Mouse (Mus musculus): ENCODE results near the gene Pgap2. TPM values are rescaled to one million over a fixed set of nuclear protein-coding genes. Genes with fewer than 3 reads are reported as not detected.

The Pgap2 gene
- polyA plus RNA-seq, 1 experiment: 70.0 TPM

DNA sequence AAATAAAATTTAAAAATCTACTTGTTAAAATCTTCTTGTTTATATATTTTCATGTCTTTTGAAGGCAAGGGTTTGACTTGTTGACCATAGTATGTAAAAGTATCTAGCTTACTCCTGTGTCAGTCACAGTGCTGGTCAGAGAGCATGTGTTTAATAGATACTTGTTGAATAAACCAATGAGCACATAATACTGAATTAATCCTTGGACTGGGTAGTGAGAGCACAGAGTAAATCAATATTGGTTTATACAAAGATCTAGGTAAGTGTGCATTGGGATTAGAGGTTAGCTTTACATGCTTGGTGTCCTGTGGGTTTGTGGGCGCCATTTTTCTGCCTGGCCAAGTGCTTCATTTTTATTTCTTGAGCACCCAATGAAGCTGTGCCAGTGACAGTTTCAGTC lies 71.4 kb downstream of the Pgap2 start:
- Histone ChIP-seq H3K27ac (ENCODE audit: insufficient read depth, low read length) (no peak overlapping the region), H3K4me1 (ENCODE audit: control insufficient read depth, insufficient read depth, low read length) (no peaks in the 10 kb centered on the region), H3K4me3 (ENCODE audit: insufficient read depth, low read length) (no peak overlapping the region)
- TF ChIP-seq POLR2A (IDR thresholded peaks at IDR 0.05; ENCODE audit: low read depth, low read length) (no peak), CTCF (IDR thresholded peaks at IDR 0.05; ENCODE audit: borderline replicate concordance, insufficient read depth, low read length) (no peak)

DNA sequence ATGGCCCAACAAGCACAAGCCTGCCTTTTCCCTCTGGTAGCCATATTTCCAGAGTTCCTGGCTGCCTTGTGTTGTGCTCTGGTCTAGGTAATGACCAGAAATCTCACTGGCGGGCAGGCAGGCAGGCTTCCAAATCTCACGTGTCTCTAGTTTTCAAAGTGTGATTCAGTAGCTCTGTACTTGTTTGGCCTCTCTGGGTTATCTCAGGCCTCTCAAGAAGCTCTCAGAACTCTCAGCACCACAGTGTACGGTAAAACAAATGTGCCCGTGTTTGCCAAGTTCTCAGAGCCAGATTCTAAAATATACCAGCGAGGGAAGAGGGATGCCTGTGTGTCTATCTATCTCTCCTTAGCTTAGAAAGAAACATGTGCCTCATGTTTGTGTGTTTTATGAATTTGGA lies 72.3 kb downstream of the Pgap2 start:
- Histone ChIP-seq H3K4me3 (ENCODE audit: insufficient read depth, low read length) (no peak overlapping the region), H3K4me1 (ENCODE audit: control insufficient read depth, insufficient read depth, low read length) (no peaks in the 10 kb centered on the region), H3K27ac (ENCODE audit: insufficient read depth, low read length) (no peak overlapping the region)
- no peak for TF ChIP-seq POLR2A (IDR thresholded peaks at IDR 0.05; ENCODE audit: low read depth, low read length)
- no peak for TF ChIP-seq CTCF (IDR thresholded peaks at IDR 0.05; ENCODE audit: borderline replicate concordance, insufficient read depth, low read length)

Other genes starting within 250 kb of the Pgap2 start
- 4.1 and 6.3 TPM in 2 replicates for gene Il18bp, start 191.5 kb upstream of the Pgap2 start, polyA plus RNA-seq (2011; ENCODE audit: insufficient read length, low read depth, missing spikeins)
- gene Rnf121, start 144.7 kb upstream of the Pgap2 start, polyA plus RNA-seq (2011; ENCODE audit: insufficient read length, low read depth, missing spikeins): 44.9 and 48.4 TPM in 2 replicates
- gene Xndc1, start 144.7 kb upstream of the Pgap2 start, polyA plus RNA-seq (2011; ENCODE audit: insufficient read length, low read depth, missing spikeins): 10.7 and 18.4 TPM in 2 replicates
- 0.37 and 0.93 TPM in 2 replicates for gene Xntrpc, start 144.5 kb upstream of the Pgap2 start, polyA plus RNA-seq (2011; ENCODE audit: insufficient read length, low read depth, missing spikeins)
- not detected in 2 replicates for gene Trpc2, start 127.1 kb upstream of the Pgap2 start, polyA plus RNA-seq (2011; ENCODE audit: insufficient read length, low read depth, missing spikeins)
- gene Art1, start 108.5 kb upstream of the Pgap2 start, polyA plus RNA-seq (2011; ENCODE audit: insufficient read length, low read depth, missing spikeins): not detected in 2 replicates
- 0.72 TPM in 1 of 2 replicates, not detected in the other for gene Art5, start 100.7 kb upstream of the Pgap2 start, polyA plus RNA-seq (2011; ENCODE audit: insufficient read length, low read depth, missing spikeins)
- not detected in 2 replicates for gene Chrna10, start 93.4 kb upstream of the Pgap2 start, polyA plus RNA-seq (2011; ENCODE audit: insufficient read length, low read depth, missing spikeins)
- gene Nup98, start within 50 bp of the Pgap2 start, polyA plus RNA-seq (2011; ENCODE audit: insufficient read length, low read depth, missing spikeins): 79.6 and 80.3 TPM in 2 replicates
- gene Rhog, start 45.8 kb downstream of the Pgap2 start, polyA plus RNA-seq (2011; ENCODE audit: insufficient read length, low read depth, missing spikeins): 63.8 and 66.2 TPM in 2 replicates
- gene Stim1, start 57.6 kb downstream of the Pgap2 start, polyA plus RNA-seq (2011; ENCODE audit: insufficient read length, low read depth, missing spikeins): 20.5 and 27.6 TPM in 2 replicates
- 167 and 222 TPM in 2 replicates for gene Rrm1, start 231.5 kb downstream of the Pgap2 start, polyA plus RNA-seq (2011; ENCODE audit: insufficient read length, low read depth, missing spikeins)